Mouse (Mus musculus) gastrocnemius, postnatal 14 days (tissue): ENCODE results near the gene Mospd3. TPM values are rescaled to one million over a fixed set of nuclear protein-coding genes. Genes with fewer than 3 reads are reported as not detected.
A peak's percentile ranks its signal among the peaks of the same experiment; 100 is the strongest.

Source experiments
- DNase-seq: peaks from one replicate; pipeline ENCODE4 v3.0.0; 2021; ENCODE audit warnings: mixed read lengths
- intact Hi-C: fragments of 180-260 bp; cut with DNase I; formaldehyde crosslinking; loops from one replicate; pipeline ENCODE4 v1.15.1; 2025; ENCODE audit warnings: low total_unique reads
- total RNA-seq, 2 experiments: library from RNA; stranded (reverse); gene quantifications; 2 replicates each; pipeline ENCODE4 v1.2.3; 2021

Gene Mospd3
- total RNA-seq, 2 experiments from 2014 or later = 15.3 to 18.1 TPM

DNA sequence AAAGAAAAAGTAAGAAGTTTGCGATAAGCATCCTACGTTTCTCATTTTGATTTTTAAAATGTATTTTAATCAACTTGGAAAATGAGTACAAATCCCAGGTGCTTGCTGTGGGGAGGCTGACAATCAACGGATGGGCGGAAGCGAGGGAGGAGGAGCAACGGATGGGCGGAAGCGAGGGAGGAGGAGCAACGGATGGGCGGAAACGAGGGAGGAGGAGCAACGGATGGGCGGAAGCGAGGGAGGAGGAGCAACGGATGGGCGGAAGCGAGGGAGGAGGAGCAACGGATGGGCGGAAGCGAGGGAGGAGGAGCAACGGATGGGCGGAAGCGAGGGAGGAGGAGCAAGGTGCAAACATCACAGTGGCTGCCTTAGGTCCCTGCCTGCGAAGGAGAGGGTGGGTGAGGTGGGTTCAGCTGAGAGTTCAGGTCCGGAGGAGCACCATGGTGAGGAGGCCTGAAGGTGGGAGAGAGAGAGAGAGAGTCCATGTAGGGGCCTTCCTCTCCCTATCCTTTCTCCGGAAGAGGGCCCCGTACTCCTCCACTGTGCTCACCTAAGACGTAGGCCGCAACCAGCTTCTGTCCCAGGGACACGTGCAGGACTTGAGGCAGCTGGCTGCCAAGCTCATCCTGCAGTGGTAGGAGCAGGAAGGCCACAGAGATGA lies 4.1 kb downstream of the Mospd3 start:
- intact Hi-C loops = no loop called here
- no peak for DNase-seq

DNA sequence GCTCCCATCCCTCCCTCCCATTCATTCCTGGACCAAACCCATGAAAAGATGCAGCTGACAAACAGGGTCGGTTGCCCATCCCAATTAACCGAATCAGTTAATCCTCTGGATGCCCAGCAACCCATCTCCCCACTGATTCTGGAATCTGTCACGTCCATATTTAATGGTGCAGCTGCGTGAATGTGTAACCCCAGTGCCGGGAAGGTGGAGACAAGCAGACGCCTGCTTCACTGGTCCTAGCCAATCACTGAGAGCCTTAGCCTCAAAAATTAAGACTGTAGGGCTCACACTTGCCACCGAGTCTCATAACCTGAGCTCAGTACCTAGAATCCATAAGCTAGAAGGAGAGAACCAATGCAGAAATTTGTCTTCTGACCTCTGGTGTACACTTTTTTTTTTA lies 4.9 kb downstream of the Mospd3 start:
- intact Hi-C loops = no loop called here
- DNase-seq = no peak

DNA sequence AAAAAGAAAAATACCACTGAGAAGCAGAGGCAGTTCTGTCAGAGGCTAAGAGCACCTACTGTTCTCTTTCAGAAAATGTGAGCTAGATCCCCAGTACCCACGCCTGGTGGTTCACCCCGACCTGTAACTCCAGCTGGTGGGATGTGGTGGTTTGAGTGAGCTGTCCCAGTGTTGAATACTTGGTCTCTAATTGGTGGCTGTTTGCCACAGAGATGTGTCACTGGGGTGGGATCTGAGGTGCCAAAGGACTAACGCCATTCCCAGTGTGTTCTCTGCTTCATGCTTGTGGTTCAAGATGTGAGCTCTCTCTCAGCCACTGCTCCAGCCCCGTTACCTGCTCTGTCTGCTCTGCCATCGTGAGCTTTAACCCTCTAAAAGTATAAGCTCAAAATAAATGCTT lies 10.4 kb downstream of the Mospd3 start:
- intact Hi-C loops = no loop called here
- no peak for DNase-seq

DNA sequence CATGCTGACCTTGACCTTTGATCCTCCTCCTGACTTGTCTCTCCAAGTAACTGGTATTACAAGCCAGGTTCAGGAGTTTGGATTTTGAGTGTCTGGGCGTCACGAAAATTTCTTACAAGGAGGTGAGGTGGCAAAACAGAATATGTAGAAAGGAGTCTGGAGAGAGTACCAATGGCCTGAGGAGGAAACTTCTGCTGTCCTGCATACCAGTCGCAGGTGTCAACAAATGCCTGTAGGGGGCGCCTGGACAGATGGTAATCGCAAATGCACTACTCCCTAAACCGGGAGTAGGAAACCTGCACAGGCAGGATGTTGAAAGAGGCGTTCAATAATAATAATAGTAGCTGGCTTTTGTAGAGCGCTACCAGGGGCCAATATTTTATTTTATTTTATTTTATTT lies 15.9 kb downstream of the Mospd3 start:
- peak; percentile 79 for DNase-seq
- intact Hi-C loops = loop anchor here (10.0 kb wide), 1 partner anchor 70 kb away; the partner anchor contains the start of gene Gigyf1

DNA sequence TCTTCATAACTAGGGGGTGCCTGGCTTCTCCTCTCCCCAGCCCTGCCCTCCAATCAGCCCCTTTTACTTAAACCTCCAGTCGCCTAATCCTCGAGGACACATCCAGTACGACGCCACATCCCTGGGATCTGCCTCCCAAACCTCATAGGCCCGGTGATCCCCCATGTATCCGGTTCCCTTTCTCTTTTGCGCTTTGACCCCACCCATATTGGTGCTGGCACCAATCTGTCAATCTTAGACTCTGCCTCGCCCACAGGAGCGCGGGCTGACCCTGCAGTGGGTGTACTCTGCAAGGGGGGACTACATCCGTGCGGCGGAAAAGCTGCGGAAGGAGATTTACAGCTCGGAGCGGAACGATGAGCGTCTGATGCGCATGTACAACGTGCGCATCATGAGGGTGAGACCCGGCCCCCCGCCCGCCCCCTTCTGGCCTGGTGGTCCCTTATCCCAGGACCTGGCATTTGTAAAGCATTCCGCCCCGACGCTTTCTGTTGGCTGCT lies 17.1 kb downstream of the Mospd3 start:
- intact Hi-C loops = loop anchor here (10.0 kb wide), 1 partner anchor 69 kb away; the partner anchor contains the start of gene Gigyf1
- DNase-seq = peak; percentile 37

DNA sequence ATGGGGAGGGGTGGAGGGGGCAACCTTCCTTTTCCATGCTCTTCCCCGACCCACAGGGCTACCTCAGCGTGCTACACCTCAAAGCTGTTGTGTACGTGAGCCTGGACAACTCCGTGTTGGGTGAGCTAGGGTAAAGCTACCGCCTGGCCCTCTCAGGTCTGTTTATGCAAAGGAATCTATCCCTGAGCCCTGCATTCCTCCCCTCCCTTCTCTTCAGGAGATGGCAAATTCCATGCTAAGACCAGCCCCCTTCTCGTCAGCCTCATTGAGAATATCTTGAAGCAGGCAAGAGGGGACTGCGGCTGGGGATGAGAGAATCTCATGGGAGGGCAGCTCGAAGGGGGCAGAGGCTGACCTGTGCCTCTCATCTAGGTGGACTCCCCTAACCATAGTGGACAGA lies 18.2 kb downstream of the Mospd3 start:
- intact Hi-C loops = loop anchor here (10.0 kb wide), 1 partner anchor 68 kb away; the partner anchor contains the start of gene Gigyf1
- no peak for DNase-seq

DNA sequence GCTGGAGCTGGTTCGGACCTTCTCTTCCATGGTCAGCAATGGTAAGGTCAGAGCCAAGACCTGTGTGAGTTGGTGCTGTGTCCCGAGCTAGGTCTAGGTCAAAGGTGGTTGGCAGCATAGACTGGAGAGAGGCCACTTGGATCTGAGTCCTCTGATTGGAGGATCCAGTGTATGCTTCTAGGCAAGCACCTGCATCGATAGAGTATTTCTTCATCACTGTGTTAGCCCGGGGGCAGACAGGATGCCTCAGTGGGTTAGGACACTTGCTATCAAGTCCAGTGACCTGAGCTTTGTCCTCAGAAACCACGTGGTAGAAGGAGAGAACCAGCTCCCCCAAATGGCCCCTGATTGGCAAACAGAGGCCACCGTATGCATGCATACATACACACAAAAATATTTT lies 20.6 kb downstream of the Mospd3 start:
- intact Hi-C loops = loop anchor here (10.0 kb wide), 1 partner anchor 65 kb away; the partner anchor contains the start of gene Gigyf1
- DNase-seq = no peak

DNA sequence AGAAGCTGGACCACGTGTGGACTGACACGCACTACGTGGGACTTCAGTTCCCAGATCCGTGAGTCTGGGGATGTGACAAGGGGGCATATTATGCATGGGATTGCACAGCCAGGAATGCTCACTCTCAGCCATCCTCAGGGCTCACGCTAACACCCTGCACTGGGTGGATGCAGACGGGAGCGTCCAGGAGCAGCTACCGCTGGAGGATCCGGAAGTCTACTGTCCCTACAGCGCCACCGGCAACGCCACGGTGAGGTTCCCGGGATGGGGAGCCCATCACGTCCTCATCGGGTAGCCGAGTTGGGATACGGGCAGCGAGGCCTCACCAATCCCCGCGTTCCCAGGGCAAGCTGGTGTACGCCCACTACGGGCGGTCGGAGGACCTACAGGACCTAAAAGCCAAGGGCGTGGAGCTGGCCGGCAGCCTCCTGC lies 26.4 kb downstream of the Mospd3 start:
- intact Hi-C loops = no loop called here

DNA sequence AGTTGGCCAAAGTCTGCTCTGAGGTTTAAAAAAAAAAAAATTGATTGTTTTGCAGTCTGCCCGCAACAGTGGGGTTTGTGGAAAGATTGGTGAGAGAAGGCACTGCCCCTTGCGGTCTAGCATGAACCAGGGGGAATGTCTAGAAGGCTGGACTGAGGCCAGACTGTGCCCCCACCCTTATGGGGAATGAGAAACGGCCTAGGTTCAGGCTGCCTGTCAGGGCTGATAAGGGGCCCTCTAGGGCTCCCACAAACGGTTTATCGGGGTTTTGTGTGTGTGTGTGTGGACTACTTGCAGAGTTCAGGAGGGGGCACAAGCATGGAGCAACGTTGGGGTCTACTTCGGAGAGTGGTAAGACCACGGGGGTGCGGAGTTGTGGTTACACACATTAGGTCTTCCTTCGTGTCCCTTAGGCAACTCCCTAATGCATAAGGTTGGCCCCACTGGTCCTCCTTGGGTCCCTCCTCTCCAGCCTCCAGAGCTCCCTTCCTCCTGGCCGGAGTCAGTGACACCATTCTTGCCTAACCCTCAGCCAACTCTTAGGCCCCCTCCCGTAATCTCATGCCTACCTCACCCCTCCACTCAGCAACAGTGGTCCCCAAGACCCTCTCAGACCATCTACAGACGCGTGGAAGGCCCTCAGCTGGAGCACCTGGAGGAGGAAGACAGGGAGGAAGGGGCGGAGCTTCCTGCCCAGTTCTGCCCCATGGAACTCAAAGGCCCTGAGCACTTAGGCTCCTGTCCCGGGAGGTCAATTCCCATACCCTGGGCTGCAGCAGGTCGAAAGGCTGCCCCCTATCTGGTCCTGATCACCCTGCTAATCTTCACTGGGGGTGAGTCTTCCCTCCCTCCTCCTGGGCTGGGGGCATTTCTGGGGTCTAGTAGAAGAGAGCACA lies 29.9 kb downstream of the Mospd3 start:
- intact Hi-C loops = no loop called here
- DNase-seq = no peak

More for the DNA sequence above, 26.4 kb downstream of the Mospd3 start:
- DNase-seq = peak; percentile 49

DNA sequence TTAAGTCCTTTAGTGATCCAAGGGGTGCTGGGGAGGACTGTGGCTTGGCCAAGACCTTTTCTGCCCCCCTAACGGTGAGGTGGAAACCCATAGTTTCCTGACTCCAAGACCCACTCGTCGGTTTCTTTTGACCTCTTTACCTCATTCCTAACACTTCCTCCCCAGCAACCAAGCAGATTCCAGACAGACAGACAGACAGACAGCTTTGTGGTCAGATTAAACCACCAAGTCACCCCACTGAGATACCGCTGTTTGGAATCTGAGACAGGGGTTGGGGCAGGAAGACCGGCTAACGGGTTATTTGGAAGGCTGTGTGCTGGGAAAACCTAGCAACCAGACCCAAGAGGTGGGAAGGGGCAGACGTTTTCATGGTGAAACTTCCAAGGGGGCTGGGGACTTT lies 30.7 kb downstream of the Mospd3 start:
- intact Hi-C loops = no loop called here
- no peak for DNase-seq

DNA sequence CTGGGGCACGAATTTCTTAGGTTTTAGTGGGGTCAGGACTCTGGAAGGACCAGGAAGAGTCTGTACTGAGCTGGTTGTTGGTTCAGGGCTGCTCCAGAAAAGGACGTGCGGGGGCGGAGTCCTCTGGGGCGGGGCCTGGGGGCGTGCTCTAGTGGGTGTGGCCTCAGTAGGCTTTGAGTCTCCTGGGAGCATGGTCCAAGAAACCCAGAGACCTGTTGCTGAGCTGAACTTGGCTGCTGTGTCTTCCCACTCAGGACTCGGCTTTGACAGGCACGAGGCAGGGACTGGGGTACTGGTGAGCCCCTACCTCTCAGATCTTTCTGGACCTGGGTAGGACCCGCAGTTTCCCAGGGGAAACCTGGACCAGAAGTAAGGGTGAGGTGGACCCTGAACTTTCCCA lies 31.2 kb downstream of the Mospd3 start, which contains the start of gene Tfr2:
Gene Tfr2, plus strand, starts transcription at position 176 of the 400 bp plus-strand sequence.
- DNase-seq = peak; percentile 37
- intact Hi-C loops = no loop called here

DNA sequence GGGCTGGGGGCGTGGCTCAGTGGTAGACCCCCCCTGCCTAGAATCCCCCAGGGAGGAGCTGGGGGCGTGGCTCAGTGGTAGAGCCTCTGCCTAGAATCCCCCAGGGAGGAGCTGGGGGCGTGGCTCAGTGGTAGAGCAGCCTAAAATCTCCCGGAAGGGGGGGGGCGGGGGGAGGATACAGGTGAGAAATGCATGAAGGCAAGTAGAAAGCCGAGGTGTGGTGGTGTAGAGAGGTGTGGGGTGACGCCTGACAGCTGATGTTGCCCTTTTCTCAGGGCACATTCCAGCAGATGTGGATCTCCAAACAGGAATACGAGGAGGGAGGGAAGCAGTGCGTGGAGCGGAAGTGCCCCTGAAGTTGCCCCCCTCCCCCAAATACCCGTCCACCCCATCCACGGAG lies 31.8 kb downstream of the Mospd3 start:
- intact Hi-C loops = no loop called here
- no peak for DNase-seq

DNA sequence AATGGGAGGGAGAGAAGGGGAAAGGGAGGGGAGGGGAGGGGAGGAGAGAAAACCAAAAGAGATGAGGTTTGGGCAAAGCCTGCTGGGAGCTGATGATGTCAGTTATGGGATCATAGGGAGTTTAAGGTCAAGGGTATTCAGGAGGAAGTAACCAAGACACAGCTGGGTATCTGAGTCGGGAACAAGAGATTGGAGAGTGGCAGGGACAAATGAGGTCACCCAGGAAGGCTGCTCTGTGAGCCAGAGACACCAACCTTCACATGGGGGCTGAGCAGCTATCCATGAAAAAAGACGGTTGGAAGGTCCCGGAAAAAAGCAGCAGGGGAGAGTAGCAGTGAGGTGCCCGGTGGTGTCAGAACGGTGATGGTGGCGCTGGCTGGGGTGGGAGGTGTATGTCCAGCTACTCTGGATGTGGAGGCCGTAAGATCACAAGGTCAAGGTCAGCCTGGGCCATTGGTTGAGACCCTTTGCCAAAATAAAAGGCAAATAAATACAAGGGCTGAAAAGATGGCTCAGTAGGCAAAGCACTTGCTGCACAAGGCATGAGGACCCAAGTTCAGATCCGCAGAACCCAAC lies 32.5 kb downstream of the Mospd3 start:
- DNase-seq = no peak
- intact Hi-C loops = no loop called here

DNA sequence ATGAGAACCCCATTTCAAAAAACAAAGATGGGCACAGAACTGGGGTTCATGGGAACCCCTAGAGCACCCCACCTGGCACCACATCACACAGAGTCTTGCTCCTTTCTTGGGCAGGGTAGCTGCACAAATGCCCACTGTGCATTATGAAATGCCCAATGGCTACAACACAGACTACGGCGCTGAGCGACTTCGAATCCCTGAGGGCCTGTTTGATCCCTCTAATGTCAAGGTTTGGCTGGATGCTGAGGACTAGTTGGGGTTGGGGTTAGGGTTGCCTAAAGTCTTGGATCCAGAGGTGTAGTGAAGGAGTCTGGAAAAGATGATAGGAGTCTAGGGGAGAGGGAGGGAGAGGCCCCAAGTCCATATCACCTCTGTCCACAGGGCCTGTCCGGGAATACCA lies 34.4 kb downstream of the Mospd3 start:
- intact Hi-C loops = no loop called here
- DNase-seq = no peak

DNA sequence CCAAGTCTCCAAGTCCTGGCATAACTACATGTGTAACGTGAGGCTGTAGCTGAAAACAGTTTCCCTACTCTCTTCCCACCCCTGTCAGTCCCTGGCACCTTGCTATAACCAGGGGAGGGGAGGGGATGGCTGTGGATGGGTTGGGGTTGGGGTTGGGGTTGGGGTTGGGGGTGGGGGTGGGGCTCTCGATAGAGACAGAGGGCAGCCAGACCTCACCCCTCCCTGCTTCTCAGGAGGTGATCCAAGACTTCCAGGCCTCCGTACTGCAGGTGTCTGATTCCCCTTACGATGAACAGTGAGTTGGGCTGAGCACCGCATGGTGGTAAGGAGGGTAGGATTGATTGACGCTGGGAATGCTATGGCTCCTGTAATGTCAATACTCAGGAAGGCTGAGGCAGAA lies 35.1 kb downstream of the Mospd3 start:
- no peak for DNase-seq
- intact Hi-C loops = no loop called here

DNA sequence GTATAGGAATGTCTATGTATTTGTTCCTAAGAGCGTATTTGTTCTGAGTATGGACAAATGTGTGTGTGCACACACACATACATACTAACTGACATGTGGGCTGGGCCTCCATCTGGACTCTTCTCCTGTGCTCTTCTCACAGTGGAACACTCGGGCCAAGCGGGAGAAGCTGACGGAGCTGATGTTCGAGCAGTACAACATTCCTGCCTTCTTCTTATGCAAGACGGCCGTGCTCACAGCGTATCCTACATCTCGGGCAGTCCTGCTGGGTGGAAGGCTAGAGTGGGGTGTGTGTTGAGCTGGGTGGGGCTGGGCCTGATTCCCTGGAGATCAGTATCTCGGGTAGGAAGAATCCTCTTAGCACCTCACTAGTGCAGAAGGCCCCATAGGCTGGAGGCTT lies 37.9 kb downstream of the Mospd3 start:
- no peak for DNase-seq
- intact Hi-C loops = no loop called here

DNA sequence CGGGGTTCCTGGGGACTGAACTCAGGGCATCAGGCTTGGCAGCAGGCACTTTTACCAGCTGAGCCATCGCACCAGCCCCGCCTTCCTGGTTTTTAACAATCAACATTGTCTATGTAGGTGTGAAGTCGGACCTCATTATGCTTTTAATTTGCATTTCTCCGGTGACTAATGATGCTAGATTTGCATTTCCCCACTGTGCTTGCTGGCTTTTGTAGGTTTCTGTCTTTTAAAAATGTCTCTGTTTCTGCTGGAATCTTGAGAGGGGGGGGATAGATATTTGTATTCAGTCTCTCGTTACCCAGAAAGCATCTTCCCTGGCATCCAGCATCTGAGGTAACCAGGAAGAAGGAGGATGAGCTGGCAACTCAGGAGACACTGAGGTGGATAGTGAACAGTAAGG lies 39.3 kb downstream of the Mospd3 start:
- intact Hi-C loops = no loop called here
- no peak for DNase-seq

DNA sequence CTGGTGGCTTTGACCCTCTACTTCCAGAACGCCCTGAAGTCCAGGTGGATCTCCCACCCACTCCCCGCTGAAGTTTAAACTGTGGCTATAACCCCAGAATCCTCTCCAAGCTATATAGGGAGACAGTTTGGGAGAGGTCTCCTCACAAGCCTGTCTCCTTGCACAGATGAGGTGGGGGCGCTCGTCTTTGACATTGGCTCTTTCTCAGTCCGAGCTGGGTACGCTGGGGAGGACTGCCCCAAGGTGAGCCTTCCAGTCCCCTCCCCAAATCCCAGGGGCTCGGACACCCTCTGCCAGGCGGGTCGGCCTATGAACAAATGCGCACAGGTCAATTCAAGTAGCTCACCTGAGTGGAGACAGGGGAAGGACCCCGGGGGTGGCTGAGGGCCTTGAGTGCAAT lies 47.0 kb downstream of the Mospd3 start:
- intact Hi-C loops = no loop called here
- no peak for DNase-seq

DNA sequence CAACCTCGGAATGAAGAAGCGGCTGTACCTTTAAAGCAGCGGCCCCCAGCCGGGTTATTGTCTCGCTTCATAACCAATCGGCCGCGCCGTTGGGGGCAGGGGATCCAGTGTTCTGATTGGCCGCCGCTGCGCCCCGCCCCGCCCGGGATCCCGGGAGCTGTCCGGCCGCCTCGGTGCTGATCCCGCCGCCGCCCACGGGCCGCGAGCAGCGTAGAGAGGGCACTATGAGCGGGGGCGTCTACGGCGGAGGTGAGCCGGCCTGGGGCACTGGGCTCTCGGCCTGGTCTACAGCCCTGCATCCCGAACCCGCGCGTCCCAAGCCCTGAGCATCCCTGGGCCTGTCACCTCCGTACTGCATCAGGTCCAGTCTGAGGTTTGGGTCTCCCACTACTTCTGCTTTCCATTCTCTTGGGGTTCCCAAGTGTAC lies 47.4 kb downstream of the Mospd3 start, which contains the start of gene Actl6b:
Gene Actl6b, plus strand, starts transcription at position 107 of the 427 bp plus-strand sequence.
- intact Hi-C loops = no loop called here
- DNase-seq = peak; percentile 72

DNA sequence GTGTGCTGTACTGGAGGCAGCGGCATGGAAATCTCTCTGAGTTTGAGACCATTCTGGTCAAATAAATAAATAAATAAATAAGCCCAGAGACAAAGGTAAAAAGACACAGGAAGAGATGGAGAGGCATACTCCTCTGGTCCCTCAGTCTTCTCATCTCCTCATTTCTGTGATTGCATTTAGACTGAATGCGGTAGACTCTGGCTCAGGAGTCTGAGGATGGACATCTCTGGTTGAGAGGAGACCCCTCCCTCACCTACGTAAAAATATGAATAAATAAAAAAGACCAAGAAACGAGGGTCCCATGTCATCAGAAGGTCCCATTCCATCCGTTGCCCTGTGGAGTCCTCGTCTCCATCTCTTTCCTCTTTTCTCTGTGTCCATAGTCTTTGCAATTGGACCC lies 47.9 kb downstream of the Mospd3 start:
- intact Hi-C loops = no loop called here
- no peak for DNase-seq
